Mouse (Mus musculus): ENCODE results near the gene S100a3.

DNA sequence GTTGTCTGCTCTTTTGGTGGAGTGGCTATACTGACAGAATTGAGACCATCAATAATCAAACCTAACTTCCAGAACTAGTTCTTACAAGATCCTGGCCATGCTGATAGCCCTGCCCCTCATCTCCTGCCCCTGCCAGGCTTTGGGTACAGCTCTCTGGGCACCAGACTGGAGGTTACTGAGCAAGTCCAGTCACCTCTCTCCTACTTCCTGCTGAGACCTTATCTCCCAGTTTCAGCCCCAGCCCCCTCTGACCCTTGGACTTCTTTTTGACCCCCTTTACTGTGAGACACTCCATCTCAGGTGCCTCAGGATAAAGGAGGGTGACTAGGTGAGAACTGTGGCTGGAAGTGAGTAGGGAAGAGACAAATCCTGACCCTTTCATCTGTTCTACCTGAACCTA is 48.7 kb downstream of the S100a3 start:
- TF ChIP-seq CTCF (IDR thresholded peaks at IDR 0.05; ENCODE audit: low read depth, low read length) (no peak), POLR2A (IDR thresholded peaks at IDR 0.05; ENCODE audit: insufficient read depth, low read length) (no peak), EP300 (IDR thresholded peaks at IDR 0.05; ENCODE audit: insufficient read depth, low read depth, low read length) (no peak)

Data from ES-Bruce4 (cell line).